Mouse (Mus musculus): ENCODE data around the gene Ankzf1. TPM values are rescaled to one million over a fixed set of nuclear protein-coding genes. Genes with fewer than 3 reads are reported as not detected.
"Not testable (repeated sequence)": the region's sequence is repeated elsewhere in the genome, so short reads cannot be mapped to it uniquely, and the experiment has no call there.

Gene Ankzf1
- polyA plus RNA-seq, 1 experiment from 2014 or later: 28.5 TPM

- TF ChIP-seq CTCF (IDR thresholded peaks at IDR 0.05): no peak
- no peaks in the 10 kb centered on the region for H3K27me3 ChIP-seq
- DNase-seq (ENCODE audit: low read depth, low spot score): no peak
- CTCF ChIA-PET: no interaction called here
- POLR2A ChIA-PET: interaction anchor here (1.4 kb wide), 1 partner anchor 13 kb away, joined by 4 read pairs; the partner anchor contains the start of gene Dnajb2
- no peak for ATAC-seq
- in situ Hi-C loops (cut with MboI; ENCODE audit: low pct_unique_long_range_greater_than_20kb): no loop called here
Measured at GRCm38 (mm10) chr1:75222926-75223325, 31.0 kb downstream of the Ankzf1 start.

- H3K27me3 ChIP-seq: no peaks in the 10 kb centered on the region
- in situ Hi-C loops (cut with MboI; ENCODE audit: low pct_unique_long_range_greater_than_20kb): no loop called here
- ChIA-PET CTCF (no interaction called here), POLR2A (interaction anchor here (1.4 kb wide), 1 partner anchor 13 kb away, joined by 4 read pairs; the partner anchor contains the start of gene Dnajb2)
- ATAC-seq (no peak), DNase-seq (ENCODE audit: low read depth, low spot score) (no peak)
- no peak for TF ChIP-seq CTCF (IDR thresholded peaks at IDR 0.05)
Measured at GRCm38 (mm10) chr1:75223532-75223931, 31.6 kb downstream of the Ankzf1 start.

GRCm38 (mm10) chr1:75225473-75225872 lies 33.5 kb downstream of the Ankzf1 start:
- CTCF ChIA-PET: no interaction called here
- ATAC-seq (no peak), DNase-seq (ENCODE audit: low read depth, low spot score) (no peak)
- no peak for TF ChIP-seq CTCF (IDR thresholded peaks at IDR 0.05)
- H3K27me3 ChIP-seq: no peaks in the 10 kb centered on the region
- in situ Hi-C loops (cut with MboI; ENCODE audit: low pct_unique_long_range_greater_than_20kb): no loop called here
- POLR2A ChIA-PET: interaction anchor here (0.9 kb wide), 1 partner anchor 9 kb away, joined by 3 read pairs; no protein-coding TSS in a partner anchor

GRCm38 (mm10) chr1:75226138-75226537 lies 34.2 kb downstream of the Ankzf1 start:
- ATAC-seq (no peak), DNase-seq (ENCODE audit: low read depth, low spot score) (no peak)
- ChIA-PET POLR2A (interaction anchor here (0.9 kb wide), 1 partner anchor 8 kb away, joined by 3 read pairs; no protein-coding TSS in a partner anchor), CTCF (no interaction called here)
- in situ Hi-C loops (cut with MboI; ENCODE audit: low pct_unique_long_range_greater_than_20kb): no loop called here
- TF ChIP-seq CTCF (IDR thresholded peaks at IDR 0.05): no peak
- H3K27me3 ChIP-seq: no peaks in the 10 kb centered on the region

GRCm38 (mm10) chr1:75227653-75228052 lies 35.7 kb downstream of the Ankzf1 start:
- no peaks in the 10 kb centered on the region for H3K27me3 ChIP-seq
- TF ChIP-seq CTCF (IDR thresholded peaks at IDR 0.05): no peak
- ChIA-PET POLR2A (no interaction called here), CTCF (interaction anchor here (2.1 kb wide), 1 partner anchor 24 kb away, joined by 7 read pairs; no protein-coding TSS in a partner anchor)
- DNase-seq (ENCODE audit: low read depth, low spot score) (no peak), ATAC-seq (no peak)
- in situ Hi-C loops (cut with MboI; ENCODE audit: low pct_unique_long_range_greater_than_20kb): no loop called here

- ChIA-PET POLR2A (no interaction called here), CTCF (interaction anchor here (2.1 kb wide), 1 partner anchor 22 kb away, joined by 7 read pairs; no protein-coding TSS in a partner anchor)
- no peaks in the 10 kb centered on the region for H3K27me3 ChIP-seq
- TF ChIP-seq CTCF (IDR thresholded peaks at IDR 0.05): no peak
- in situ Hi-C loops (cut with MboI; ENCODE audit: low pct_unique_long_range_greater_than_20kb): no loop called here
- DNase-seq (ENCODE audit: low read depth, low spot score) (no peak), ATAC-seq (no peak)
Measured at GRCm38 (mm10) chr1:75229158-75229557, 37.2 kb downstream of the Ankzf1 start.

GRCm38 (mm10) chr1:75230335-75230994 lies 38.5 kb downstream of the Ankzf1 start:
- ChIA-PET POLR2A (interaction anchor here (0.8 kb wide), 1 partner anchor 10 kb away, joined by 3 read pairs; no protein-coding TSS in a partner anchor), CTCF (no interaction called here)
- no peaks in the 10 kb centered on the region for H3K27me3 ChIP-seq
- in situ Hi-C loops (cut with MboI; ENCODE audit: low pct_unique_long_range_greater_than_20kb): no loop called here
- no peak for TF ChIP-seq CTCF (IDR thresholded peaks at IDR 0.05)
- ATAC-seq (no peak), DNase-seq (ENCODE audit: low read depth, low spot score) (no peak)

GRCm38 (mm10) chr1:75231224-75231623 lies 39.3 kb downstream of the Ankzf1 start:
- TF ChIP-seq CTCF (IDR thresholded peaks at IDR 0.05): no peak
- in situ Hi-C loops (cut with MboI; ENCODE audit: low pct_unique_long_range_greater_than_20kb): no loop called here
- H3K27me3 ChIP-seq: no peaks in the 10 kb centered on the region
- ATAC-seq (no peak), DNase-seq (ENCODE audit: low read depth, low spot score) (no peak)
- CTCF ChIA-PET: no interaction called here
- POLR2A ChIA-PET: interaction anchor here (0.8 to 1.4 kb wide), 2 partner anchors 11 to 12 kb away, joined by 3 to 6 read pairs; no protein-coding TSS in a partner anchor

- CTCF ChIA-PET: no interaction called here
- DNase-seq (ENCODE audit: low read depth, low spot score) (no peak), ATAC-seq (no peak)
- in situ Hi-C loops (cut with MboI; ENCODE audit: low pct_unique_long_range_greater_than_20kb): no loop called here
- TF ChIP-seq CTCF (IDR thresholded peaks at IDR 0.05): no peak
- no peaks in the 10 kb centered on the region for H3K27me3 ChIP-seq
- POLR2A ChIA-PET: interaction anchor here (1.4 kb wide), 1 partner anchor 13 kb away, joined by 6 read pairs; no protein-coding TSS in a partner anchor
Measured at GRCm38 (mm10) chr1:75231664-75232152, 39.8 kb downstream of the Ankzf1 start, which contains the start of gene A630095N17Rik. Gene A630095N17Rik, minus strand, starts transcription at chr1:75232102.

- POLR2A ChIA-PET: interaction anchor here (1.4 kb wide), 1 partner anchor 14 kb away, joined by 6 read pairs; no protein-coding TSS in a partner anchor
Measured at GRCm38 (mm10) chr1:75232489-75232888, 40.5 kb downstream of the Ankzf1 start.

GRCm38 (mm10) chr1:75234606-75235005 lies 42.7 kb downstream of the Ankzf1 start:
- DNase-seq (ENCODE audit: low read depth, low spot score) (no peak), ATAC-seq (peak; percentile 36)
- no peak for TF ChIP-seq CTCF (IDR thresholded peaks at IDR 0.05)
- POLR2A ChIA-PET: interaction anchor here (1.5 to 2.9 kb wide), 2 partner anchors 9 to 20 kb away, joined by 3 to 8 read pairs; no protein-coding TSS in a partner anchor
- H3K27me3 ChIP-seq: no peaks in the 10 kb centered on the region
- CTCF ChIA-PET: interaction anchor here (0.6 to 2.3 kb wide), 5 partner anchors 9 to 18 kb away, joined by 3 to 9 read pairs (median 4); partner anchors contain the start of gene Tuba4a
- in situ Hi-C loops (cut with MboI; ENCODE audit: low pct_unique_long_range_greater_than_20kb): no loop called here

More at GRCm38 (mm10) chr1:75232489-75232888, 40.5 kb downstream of the Ankzf1 start:
- ATAC-seq; in situ Hi-C loops (cut with MboI; ENCODE audit: low pct_unique_long_range_greater_than_20kb); H3K27me3 ChIP-seq; DNase-seq (ENCODE audit: low read depth, low spot score): not testable (repeated sequence)
- CTCF ChIA-PET: interaction anchor here (0.9 kb wide), 1 partner anchor 11 kb away, joined by 3 read pairs; no protein-coding TSS in a partner anchor

All from Patski (cell line).